Mouse (Mus musculus) heart, postnatal 25 days (tissue): Measurements from ENCODE around the gene Hid1. TPM values are rescaled to one million over a fixed set of nuclear protein-coding genes. Genes with fewer than 3 reads are reported as not detected.
"Not testable (repeated sequence)": the region's sequence is repeated elsewhere in the genome, so short reads cannot be mapped to it uniquely, and the experiment has no call there.

Source experiments
- DNase-seq: peaks from one replicate; pipeline ENCODE4 v3.0.0; 2022; ENCODE audit warnings: low spot score
- intact Hi-C: fragments of 180-260 bp; cut with DNase I; formaldehyde crosslinking; loops from one replicate; pipeline ENCODE4 v1.15.1; 2025
- total RNA-seq, 2 experiments: library from RNA; stranded (reverse); gene quantifications; 2 replicates each; pipeline ENCODE4 v1.2.3; 2021

The Hid1 gene
- 1 to 10 TPM; 4.2 to 5.4 TPM for total RNA-seq

DNA sequence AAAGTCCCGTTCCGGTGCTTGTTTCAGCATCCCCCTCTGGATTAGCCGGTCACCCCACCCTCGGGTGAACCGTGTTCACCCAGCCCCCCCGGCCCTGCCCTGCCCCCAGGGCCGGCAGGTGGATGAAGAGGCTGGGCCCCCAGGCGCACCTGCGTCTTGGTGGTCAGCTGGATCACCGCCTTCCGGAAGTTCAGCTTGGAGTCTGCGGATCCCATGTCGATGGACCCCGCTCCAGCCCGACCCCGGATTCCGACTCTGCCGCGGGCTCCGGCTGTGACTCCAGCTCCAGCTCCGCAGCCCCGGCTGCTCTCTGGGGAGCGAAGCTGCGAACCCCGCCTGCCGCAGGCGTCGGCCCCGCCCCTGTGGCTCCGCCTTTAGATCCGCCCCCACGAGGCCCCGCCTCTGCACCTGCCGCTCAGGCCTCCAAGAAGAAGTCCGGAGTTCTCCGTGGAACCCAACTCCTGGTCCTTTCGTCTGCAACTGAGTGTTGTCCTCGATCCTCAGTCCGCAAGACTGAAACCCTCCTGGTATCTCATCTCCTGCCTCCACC is at the start of gene Hid1:
Gene Hid1 (minus strand): TSS at position 362 of the 550 bp plus-strand sequence.
- peak; percentile 69 for DNase-seq
- intact Hi-C loops, result no loop called here

DNA sequence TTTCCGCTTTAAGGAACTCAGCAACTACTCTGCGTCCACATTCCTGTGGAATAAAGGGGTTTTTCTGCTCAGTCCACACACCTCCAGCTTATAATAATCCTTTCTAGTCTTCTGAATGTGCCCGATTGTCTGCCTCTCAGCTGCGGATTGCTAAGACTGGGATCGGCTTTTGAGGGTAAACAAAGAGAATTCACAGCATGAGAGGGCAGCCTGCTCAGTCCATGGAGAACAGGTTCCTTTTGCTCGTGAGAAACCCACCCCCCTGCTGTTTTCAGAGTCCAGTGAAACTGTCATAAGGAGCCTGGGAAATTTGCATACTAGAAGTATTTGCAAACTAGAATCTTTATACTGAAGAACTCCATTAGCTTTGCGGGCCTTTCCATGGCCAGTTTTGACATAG is 42.0 kb upstream of the Hid1 start:
- intact Hi-C loops, result no loop called here
- no peak for DNase-seq

DNA sequence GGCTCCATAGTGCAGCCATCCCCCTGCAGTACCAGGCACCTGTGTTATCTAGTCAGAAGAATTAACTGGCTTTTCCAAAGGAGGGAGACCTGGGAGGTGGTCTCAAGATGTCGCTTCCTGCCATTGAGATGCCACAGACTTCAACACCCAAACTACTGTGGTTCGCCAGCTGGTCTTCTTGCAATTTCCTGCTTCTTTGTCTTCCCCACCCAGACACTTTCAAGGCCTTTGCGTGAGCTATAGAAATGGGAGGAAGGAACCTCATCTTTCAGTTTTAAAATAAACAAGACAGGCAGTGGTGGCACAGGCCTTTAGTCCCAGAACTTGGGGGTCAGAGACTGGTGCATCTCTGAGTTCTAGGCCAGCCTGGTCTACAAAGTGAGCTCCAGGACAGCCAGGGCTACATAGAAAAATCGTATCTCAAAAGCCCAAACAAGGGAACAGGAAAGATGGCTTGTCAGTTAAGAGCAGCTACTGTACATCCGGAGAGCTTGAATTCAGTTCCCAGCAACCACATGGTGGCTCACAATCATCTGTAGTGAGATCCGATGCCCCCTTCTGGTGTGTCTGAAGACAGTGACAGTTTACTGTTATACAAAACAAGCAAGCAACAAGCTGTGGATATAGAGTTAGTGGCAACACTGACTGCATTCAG is 40.8 kb upstream of the Hid1 start:
- no peak for DNase-seq
- intact Hi-C loops, result no loop called here

DNA sequence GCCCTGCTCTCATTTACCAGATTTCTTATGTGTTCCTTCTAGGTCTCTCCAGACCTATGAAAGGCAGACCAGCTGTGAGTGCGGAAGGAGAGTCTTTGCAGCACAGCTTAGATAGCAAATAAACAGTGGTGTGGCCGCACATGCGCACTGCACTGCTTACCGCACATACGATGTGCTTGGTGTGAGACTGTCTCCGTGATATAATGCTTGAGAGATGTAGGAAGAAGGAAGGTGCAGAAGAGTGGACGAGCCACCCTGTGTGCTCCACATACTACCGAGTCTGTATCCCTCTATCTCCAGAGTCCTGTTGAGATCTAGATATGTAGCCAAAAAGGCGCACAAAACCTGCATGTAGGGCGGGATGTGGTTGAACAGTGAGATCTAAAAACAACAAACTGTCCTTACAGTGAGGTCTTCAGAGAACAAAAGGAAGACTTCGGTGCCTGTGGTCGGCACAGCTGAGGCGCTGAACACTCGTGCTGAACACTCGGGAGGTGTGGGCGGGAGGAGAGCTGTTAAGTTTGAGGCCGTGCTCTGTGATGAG is 39.4 kb upstream of the Hid1 start:
- no peak for DNase-seq
- intact Hi-C loops, result no loop called here

DNA sequence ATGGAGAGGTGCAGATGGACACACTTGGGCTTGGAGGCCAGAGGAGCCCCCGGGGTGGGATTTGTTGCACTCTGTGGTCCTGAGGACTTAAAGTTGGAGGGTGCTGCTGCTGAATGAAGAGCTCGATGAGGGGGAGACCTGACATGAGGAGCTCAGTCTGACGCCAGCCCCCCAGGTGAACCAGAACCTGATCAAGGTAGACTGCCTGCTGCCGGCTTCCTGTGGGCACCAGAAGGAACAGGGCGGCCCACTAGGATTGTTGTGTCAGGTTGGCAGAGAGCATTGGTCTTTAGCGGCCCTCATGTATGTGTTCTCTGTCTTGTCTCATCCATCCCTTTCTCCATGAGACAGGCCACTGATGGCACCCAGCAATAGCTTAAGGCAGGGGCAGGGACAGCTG is 38.2 kb upstream of the Hid1 start:
- intact Hi-C loops, result no loop called here
- DNase-seq, result no peak

DNA sequence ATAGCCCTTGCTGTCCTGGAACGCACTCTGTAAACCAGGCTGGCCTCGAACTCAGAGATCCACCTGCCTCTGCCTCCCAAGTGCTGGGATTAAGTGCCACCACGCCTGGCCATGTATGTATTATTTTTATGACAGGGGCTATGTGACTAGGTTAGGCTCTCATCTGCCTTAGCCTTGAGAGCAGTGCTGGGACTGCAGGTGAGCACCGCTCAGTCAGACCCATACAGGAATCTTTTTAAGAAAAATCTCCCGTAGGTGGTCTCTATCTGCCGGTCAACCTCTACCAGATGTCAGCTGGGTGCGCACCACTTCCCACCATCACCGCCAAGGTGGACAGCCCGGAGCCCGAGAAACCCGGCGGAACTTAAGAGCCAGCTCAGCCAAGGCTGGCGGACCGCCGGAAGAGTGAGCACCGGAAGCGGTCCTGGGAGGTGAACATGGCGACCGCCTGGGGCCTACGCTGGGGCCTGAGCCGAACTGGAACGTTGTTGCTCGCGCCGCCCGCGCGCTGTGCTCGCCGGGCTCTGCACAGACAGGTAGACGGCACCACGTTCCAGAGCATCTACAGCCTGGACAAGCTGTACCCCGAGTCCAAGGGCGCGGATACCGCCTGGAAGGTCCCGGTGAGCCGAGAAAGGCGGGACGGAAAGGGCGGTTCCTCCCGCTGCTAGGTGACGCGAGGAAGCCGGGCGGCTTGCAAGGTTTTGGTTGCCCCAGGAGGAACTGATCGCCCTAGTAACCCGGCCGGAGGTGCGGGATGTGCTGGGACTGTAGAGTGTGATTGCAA is 36.0 kb upstream of the Hid1 start, which contains the start of gene Mrpl58:
Gene Mrpl58 (plus strand): TSS at position 415 of the 787 bp plus-strand sequence.
- peak; percentile 77 for DNase-seq
- intact Hi-C loops, result no loop called here

DNA sequence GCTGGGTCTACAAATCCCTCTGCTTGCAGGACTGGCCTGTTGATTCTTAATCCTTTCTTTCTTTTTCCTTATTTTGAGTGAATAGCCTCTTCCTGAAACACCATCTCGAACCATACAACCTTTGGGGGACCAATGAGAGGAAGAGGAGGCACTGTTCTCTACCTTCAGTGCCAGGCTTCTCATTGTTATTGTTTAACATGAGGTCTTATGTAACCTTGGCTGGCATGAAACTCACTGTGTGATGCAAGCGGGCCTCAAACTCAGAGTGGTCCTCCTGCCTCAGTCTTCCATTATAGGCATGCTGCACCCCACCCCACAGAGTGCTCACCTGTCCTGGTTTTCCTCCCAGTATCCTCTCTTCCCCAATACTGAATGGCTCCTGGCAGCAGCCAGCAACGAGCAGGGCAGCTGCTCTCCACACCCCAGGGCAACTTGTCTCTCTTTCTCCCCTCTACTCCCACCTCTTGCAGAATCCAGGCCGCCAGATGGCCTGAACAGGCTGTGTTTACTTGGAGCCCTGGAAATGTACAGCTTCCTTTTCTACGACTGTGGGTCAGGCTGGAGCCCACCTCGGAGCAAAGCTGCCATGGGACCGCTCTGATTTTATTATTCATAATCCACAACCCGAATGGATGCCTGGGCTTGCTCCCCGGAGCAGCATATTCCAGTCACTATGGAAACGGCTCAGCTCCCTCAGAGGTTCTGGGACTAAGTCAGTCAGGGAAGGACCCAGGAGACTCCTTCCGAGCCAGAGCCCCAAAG is 33.3 kb upstream of the Hid1 start:
- intact Hi-C loops, result no loop called here
- DNase-seq, result no peak

DNA sequence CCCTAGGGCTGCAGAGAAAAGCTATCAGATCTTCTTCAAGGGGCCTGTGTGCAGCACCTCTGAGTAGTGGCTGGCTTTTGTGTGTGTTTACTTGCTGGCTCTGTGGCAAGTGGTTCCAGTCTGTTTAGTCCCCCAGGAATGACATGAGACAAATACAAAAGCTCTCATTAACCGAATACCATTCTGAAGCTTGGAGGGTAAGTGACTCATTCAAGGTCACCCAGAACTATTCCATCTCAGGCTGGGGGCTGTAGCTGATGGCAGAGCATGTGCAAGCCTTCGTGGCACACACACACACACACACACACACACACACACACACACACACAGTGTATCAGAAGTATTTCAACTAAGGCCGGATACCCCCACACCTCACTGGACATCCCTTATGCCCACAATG is 32.6 kb upstream of the Hid1 start:
- no peak for DNase-seq

DNA sequence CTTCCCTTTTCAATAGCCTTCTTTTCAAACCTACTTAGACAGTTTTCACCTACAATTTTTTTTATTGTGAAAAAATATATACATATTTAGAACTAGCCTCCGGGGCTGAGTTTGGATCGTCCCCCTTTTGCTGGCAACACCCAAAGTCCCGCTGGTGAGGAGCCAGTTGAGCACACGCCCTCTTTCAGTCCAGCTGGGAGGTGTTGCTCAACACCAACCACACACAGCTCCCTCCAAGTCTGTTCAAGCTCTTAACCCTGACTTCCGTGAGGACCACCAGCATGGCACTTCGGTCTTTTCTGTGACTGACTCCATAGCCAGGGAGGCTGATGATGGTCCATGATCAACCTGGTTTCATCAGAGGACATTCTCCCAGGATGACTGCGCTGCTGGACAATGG is 30.5 kb upstream of the Hid1 start:
- intact Hi-C loops, result no loop called here
- no peak for DNase-seq

More for the DNA sequence above, 32.6 kb upstream of the Hid1 start:
- intact Hi-C loops, result no loop called here

DNA sequence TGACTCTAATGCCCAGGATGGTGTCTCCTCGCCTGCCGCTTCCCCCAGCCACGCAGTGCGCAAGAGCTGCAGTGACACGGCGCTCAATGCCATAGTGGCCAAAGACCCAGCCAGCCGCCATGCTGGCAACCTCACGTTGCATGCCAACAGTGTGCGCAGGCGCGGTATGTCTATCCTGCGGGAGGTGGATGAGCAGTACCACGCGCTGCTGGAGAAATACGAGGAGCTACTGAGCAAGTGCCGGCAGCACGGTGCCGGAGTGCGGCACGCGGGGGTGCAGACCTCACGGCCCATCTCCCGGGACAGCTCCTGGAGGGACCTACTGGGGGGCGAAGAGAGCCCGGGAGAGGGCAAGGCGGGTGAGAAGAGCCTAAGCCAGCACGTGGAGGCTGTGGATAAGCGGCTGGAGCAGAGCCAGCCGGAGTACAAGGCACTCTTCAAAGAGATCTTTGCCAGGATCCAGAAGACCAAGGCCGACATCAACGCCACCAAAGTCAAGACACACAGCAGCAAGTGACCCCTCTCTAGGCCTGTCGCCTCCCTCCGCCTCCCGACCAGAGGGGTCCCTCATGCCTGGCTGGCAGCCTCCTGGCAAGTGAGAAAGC is 26.3 kb upstream of the Hid1 start:
- DNase-seq, result no peak
- intact Hi-C loops, result no loop called here

DNA sequence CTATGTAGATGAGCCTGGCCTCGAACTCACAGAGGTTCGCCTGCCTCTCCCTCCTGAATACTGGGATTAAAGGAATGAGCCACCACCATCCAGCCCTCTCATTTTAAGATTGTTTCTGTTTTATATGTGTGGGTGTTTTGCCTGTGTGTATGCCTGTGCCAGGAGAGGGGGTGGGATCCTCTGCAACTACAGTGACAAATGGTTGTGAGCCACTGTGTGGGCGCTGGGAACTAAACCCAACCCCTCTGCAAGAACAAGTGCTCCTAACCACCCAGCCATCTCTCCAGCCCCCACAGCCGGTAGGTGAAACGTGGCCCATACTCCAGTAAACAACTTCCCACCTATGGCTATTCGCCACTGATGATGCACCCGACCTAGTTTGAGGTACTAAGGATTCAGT is 23.8 kb upstream of the Hid1 start:
- intact Hi-C loops, result no loop called here
- DNase-seq, result no peak

DNA sequence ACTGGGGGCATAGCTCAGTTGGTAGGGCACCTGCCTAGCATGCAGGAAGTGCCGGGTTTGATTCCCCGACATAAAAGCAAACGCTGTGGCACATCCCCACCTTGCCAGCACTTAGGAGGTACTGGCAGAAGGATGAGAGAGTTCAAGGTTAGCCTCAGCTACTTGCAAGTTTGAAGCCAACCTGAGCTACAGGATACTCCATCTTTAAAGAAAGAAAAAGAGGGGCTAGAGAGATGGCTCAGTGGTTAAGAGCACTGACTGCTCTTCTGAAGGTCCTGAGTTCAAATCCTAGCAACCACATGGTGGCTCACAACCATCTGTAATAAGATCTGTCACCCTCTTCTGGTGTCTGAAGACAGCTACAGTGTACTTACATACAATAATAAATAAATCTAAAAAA is 19.3 kb upstream of the Hid1 start:
- intact Hi-C loops, DNase-seq: not testable (repeated sequence)

DNA sequence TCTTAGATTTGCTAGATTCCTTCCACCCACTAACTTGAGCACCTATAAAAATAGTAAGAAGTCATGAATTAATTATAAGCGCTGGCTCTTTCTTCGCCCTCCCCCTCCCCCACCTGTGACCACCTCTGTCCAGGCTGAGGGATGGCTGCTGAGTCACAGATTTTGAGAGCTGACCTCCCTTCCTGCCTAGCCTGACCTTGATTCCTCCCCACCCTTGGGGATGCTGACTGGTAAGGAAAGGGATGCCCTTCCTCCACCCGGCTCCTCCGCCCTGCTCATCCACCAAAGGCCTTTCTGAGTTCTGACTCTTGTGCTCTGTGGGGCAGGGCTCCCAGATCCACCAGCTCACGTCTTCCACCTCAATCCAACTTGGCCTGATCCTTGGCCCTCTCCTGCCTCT is 17.0 kb upstream of the Hid1 start:
- intact Hi-C loops, result no loop called here
- DNase-seq, result no peak

DNA sequence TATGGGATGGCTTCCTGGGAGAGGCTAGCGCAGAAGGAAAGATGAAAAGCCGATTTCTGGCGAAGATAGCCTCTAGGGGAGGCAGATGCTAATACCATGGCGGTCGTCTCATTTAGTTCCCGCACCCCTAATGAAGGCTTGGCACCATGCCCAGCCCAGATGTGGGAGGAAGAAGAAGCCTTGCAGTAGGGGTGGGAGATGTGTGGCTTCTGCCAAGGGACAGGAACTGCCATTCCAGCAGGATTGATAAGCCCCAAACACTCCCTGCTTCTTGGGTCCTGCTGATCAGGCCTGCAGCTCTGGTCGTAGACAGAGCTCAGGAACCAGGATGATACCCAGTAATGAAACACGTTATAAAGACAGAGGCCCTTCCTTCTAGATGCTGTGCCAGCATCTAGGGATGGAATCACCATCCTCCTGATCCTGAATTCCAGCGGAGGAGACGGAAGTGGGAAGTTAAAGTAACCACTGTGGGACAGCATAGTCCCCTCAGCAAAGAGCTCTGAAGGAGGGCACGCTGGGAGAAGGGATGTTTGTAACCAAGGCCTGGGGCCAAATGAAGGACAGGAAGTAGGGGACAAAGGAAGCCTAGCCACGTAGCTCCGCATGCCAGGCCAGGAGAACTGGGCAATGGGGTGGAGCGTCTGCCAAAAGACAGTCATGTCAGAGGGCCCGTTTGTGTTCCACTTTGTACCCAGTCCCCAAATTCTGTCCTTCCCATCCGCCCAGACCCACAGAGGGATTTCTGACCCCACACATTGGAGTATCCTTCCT is 16.3 kb upstream of the Hid1 start:
- intact Hi-C loops, result no loop called here
- DNase-seq, result no peak

DNA sequence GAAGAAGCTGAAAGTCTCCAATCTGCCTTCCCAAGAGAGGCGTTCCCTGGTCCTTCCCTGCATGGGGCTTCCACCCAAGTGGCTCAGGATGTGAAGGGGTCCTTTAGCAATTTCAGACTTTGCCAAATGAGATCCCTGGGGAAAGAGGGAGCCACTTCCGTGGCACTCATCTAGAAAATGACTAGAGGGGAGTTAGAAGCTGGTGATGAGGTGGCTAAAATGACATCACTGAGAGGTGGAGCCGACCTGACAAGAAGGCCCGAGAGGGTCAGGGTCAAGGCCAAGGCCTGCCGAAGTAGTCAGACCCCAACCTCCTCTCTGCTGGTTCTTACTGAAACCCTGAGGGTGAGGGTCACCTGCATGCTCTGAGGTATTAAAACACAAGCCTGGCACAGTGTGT is 15.3 kb upstream of the Hid1 start:
- DNase-seq, result no peak
- intact Hi-C loops, result no loop called here

DNA sequence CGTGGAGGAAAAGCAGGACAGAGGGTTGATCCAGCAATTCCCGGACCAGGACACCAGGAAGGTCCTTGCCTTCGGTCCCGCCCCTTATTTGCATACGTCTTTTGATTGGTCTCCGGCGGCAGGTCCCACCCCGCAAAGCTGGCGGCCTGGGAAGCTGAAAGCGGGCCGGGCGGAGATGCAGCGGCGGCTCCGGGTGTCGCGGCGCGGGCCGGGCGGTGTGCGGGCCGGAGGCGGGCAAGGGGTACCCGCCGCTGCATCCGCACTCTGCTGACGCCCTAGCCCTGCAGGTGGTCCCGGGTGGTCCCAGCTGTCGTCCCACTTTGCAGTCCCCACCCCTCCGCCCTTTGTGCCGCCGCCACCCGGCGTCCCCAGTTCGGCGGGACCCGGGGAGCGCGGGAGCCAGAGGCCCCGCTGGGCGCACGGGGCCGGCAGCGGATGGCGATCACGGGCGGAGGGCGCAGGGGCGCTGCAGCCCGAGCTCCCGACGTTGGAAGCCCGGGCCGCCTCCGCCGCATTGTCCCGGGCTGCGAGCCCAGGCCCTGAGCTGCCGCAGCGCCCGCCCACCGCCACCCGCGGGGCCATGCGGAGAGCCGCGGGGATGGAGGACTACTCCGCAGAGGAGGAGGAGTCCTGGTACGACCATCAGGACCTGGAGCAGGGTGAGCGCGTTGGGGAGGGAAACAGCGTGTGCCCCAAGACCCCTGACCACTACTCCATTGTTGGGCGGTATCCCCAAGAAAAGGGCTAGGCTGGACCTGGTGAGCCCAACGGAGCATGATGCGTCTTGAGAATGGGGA is 14.4 kb upstream of the Hid1 start, which contains the start of gene Cdr2l:
Gene Cdr2l (plus strand): TSS at position 174 of the 797 bp plus-strand sequence.
- DNase-seq, result peak; percentile 89
- intact Hi-C loops, result no loop called here

DNA sequence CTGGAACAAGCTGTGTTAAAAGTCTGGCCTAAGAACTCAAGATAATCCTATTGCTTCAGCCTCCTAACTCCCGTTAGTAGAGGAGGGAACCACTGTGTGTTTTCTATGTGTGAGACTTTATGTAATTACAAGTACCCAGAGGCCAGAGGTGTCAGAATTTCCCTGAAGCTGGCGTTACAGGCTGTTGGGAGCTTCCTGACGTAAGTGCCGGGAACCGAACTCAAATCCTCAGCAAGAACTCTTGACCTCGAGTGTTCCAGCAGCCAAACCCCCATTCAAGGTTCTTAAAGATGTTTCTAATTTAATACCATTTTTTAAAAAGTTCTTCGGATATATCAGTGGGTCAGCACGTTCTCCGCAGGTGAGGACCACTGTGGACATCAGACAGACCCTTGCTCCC is 13.7 kb upstream of the Hid1 start:
- intact Hi-C loops, result no loop called here

DNA sequence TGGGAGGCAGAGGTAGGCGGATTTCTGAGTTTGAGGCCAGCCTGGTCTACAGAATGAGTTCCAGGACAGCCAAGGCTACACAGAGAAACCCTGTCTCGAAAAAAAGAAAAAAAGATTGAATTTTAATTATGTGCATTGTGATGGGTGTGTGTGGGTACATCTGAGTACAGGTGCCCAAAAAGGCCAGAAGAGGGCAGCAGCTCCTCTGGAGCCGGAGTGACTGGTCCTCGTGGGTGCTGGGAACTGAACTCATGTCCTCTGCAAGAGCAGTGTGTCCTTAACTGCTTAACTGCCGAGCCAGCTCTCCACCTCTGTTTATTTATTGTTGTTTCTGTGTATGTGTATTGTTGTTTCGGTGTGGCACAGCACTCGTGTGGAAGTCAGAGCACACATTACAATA is 10.3 kb upstream of the Hid1 start:
- intact Hi-C loops, result no loop called here
- no peak for DNase-seq

More for the DNA sequence above, 13.7 kb upstream of the Hid1 start:
- no peak for DNase-seq
